Mouse (Mus musculus) liver, embryonic 14.5 days (tissue): ENCODE data around the gene Krt73.

Experiments used
- CTCF ChIP-seq: IDR thresholded peaks from 2 replicates; pipeline ENCODE4 v1.5.1; 2016; ENCODE audit warnings: antibody characterized with exemption, low read depth, control low read depth
- EP300 ChIP-seq: IDR thresholded peaks from 2 replicates; pipeline ENCODE4 v1.6.1; 2016; ENCODE audit warnings: antibody characterized with exemption, low read depth

GRCm38 (mm10) chr15:101850694-101851093 lies 48.5 kb upstream of the Krt73 start, which contains the start of gene Krt1:
- TF ChIP-seq CTCF (no peak), EP300 (no peak)
